Mouse (Mus musculus) spleen, embryonic (tissue): ENCODE measurements around the gene Gstm2.

Source experiments
- CTCF ChIA-PET: fragments of 350-600 bp; sonication (Branson Sonifier 250); formaldehyde crosslinking; loops from one replicate; lab custom pipeline; 2022; lab: Charles Lee

Gene Gstm2

DNA sequence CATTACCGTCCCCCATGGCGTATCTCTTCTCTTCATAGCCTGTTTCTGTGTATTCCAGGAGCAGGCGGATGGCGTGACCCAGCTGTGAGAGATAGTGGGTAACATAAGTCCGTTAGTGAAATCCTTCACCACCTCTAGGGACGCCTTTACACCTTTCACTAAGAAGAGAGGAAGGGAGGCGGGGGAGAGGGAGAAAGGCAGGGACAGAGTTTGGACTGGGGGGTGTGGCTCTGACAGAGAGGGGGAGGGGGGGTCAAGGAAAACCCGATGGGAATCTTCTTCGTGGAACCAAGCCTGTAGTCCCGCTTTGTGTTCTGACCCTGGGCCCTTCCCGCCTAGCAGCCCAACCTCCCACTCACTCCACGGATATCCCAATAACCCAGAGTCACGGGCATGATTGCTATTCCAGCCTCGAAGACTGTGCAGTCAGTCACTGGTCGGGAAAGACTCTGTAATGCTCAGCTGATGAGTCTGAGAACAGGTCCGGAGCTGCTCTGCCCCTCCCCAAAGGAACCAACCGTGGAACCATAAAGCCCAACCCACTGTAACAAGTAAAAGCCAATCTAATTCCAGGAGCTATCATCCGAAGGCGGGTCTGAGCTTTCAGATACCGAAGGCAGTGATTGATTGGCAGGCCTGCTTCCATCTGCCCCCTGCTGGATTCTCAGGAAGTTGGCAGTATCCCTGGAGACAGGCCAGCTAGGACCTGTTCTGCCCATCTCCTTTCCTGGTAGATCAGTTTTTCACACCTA, 42.8 kb downstream of the Gstm2 start, which contains the start of gene Gstm6:
Gstm6 (minus strand) TSS at position 511 of the 752 bp plus-strand sequence.
- CTCF ChIA-PET: no interaction called here

DNA sequence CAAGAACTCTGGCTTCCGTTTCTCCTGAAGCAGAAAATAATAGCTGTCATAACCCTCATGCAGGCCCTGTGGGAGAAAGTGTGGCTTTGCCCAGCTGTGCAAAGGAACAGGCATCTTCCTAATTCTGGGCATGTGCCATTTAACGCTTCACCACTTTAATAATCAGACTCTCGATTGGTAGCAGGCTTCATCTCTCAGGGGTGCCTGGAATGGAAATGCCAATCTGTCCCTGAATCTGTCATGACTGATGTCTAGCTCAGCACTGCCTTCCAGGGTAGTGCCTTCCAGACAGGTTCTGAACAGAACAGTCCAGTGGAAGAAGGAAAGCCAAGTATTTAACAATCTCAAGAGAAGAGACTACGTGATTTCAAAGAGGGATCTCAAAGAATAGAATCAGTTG, 45.0 kb downstream of the Gstm2 start:
- CTCF ChIA-PET: no interaction called here

GRCm38 (mm10) chr3:107940524-107940923, 45.7 kb downstream of the Gstm2 start:
- CTCF ChIA-PET: no interaction called here

- CTCF ChIA-PET: no interaction called here
Measured at GRCm38 (mm10) chr3:107939830-107940229, 46.4 kb downstream of the Gstm2 start.

DNA sequence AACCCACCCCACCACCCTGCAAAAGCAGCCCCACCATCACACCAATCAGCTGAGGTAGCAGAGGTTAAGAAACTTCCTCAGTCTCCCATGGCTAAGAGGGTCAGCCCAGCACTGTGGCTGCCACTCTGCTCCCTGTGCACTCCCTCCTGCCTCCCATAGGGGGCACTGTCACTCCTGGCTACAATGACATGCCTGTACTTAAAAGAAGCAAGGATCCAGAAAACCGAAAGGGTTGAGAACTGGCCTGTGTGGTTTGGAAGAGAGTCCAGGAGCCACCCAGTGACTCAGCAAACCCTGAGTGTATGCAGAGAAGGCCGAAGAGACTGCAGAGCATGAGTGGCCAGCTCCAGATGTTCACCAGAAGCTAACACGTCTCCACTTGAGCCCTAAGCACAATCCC, 46.9 kb downstream of the Gstm2 start:
- CTCF ChIA-PET: no interaction called here

DNA sequence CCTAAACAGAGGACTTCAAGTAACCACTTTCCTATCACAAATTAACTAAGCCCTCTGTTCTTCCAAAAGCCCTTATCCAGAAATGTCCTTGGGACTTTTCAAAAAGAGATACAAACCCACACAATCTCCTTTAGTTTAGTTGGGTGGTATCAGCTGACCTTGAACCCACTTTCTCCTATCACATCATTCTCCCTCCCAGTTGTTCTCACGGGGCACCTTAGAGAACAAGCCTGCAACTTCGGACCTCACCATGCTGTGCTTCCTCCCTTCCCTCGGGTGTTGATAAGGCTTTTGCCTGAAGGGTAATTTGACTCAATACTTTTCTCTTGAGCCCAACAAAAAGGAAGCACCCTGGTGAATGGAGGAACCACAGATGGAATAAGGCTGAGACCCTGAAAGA, 50.4 kb downstream of the Gstm2 start:
- CTCF ChIA-PET: interaction anchor here (0.6 kb wide), 1 partner anchor 55 kb away, joined by 3 read pairs; no protein-coding TSS in a partner anchor

- CTCF ChIA-PET: interaction anchor here (0.6 kb wide), 1 partner anchor 55 kb away, joined by 3 read pairs; no protein-coding TSS in a partner anchor
Measured at GRCm38 (mm10) chr3:107935268-107935667, 51.0 kb downstream of the Gstm2 start.

DNA sequence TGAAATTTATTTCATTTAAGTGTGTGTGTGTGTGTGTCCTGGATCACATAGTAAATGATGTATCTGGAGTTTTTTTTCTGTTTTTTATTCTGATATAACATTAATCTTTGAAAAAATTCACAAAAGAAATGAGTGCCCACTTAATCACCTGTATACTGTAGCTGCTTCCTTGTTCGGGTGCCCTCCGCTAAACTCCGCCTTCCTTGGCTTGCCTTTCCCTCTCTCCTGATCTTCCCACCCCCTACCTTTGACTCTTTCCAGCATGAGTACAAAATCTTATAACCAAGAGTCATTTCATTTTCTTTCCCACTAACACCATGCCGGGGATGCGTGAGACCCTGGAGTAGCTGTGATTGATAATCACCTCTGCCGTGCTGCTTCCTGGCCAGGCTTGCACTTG, 54.1 kb downstream of the Gstm2 start:
- CTCF ChIA-PET: no interaction called here
